Mouse (Mus musculus) heart, postnatal 0 days (tissue): ENCODE results near the gene Synrg. TPM values are rescaled to one million over a fixed set of nuclear protein-coding genes. Genes with fewer than 3 reads are reported as not detected.
A peak's percentile ranks its signal among the peaks of the same experiment; 100 is the strongest.

Experiments
- ATAC-seq: fragments of 200-750 bp; cut with Nextera tagmentation; 2 replicates; pipeline ENCODE4 v1.8.0; 2017; ENCODE audit warnings: low read depth, moderate number of reproducible peaks, moderate library complexity; ENCODE audit not compliant: insufficient read depth
- DNase-seq: peaks from one replicate; pipeline ENCODE4 v3.0.0-alpha.2; 2016; ENCODE audit warnings: low spot score
- H3K27ac ChIP-seq: fragments of 300-500 bp; sonication (generic); 2 replicates; pipeline ENCODE4 v1.5.1; 2014; ENCODE audit warnings: low read depth, mild to moderate bottlenecking
- H3K27me3 ChIP-seq: fragments of 300-500 bp; sonication (generic); 2 replicates; pipeline ENCODE4 v1.6.1; 2014; ENCODE audit warnings: low read length, mixed read lengths; ENCODE audit not compliant: control insufficient read depth, insufficient read depth
- H3K36me3 ChIP-seq: fragments of 300-500 bp; sonication (generic); replicated peaks from 2 replicates; pipeline ENCODE4 v1.6.1; 2014; ENCODE audit warnings: low read length, mixed read lengths; ENCODE audit not compliant: control insufficient read depth, insufficient read depth
- H3K4me1 ChIP-seq: fragments of 300-500 bp; sonication (generic); 2 replicates; pipeline ENCODE4 v1.6.1; 2014; ENCODE audit warnings: antibody characterized with exemption; ENCODE audit not compliant: control insufficient read depth, insufficient read depth
- H3K4me2 ChIP-seq: fragments of 300-500 bp; sonication (generic); 2 replicates; pipeline ENCODE4 v1.6.1; 2014; ENCODE audit warnings: low read depth, mild to moderate bottlenecking, low read length, moderate library complexity
- H3K4me3 ChIP-seq: fragments of 300-500 bp; sonication (generic); 2 replicates; pipeline ENCODE4 v1.5.1; 2014; ENCODE audit warnings: low read depth, low read length
- H3K9ac ChIP-seq: fragments of 300-500 bp; sonication (generic); replicated peaks from 2 replicates; pipeline ENCODE4 v1.6.1; 2014; ENCODE audit warnings: low read depth, low read length, mixed read lengths
- H3K9me3 ChIP-seq: fragments of 300-500 bp; sonication (generic); replicated peaks from 2 replicates; pipeline ENCODE4 v1.6.1; 2016; ENCODE audit warnings: low read length; ENCODE audit not compliant: control insufficient read depth
- CTCF ChIP-seq: IDR thresholded peaks from 2 replicates; pipeline ENCODE4 v1.5.1; 2016; ENCODE audit warnings: antibody characterized with exemption, control low read depth, low read depth
- EP300 ChIP-seq: IDR thresholded peaks from 2 replicates; pipeline ENCODE4 v1.6.1; 2016; ENCODE audit warnings: antibody characterized with exemption, low read depth
- WGBS: fragments of 180-500 bp; shearing (Covaris S2); extraction: QIAGEN DNeasy Blood & Tissue Kit; methylation state at CpG from one replicate; pipeline ENCODE4 v1.1.7; 2014; 5-methylcytosine and 5-hydroxymethylcytosine counted together
- polyA plus RNA-seq: library from polyadenylated mRNA; unstranded; fragments of >200 nt; fragmentation: Nextera tagmentation; extraction: Ambion mirVana; gene quantifications from 2 replicates; pipeline ENCODE4 v1.2.1, GENCODE M21; 2015
- total RNA-seq: library from RNA; depleted of rRNA; stranded (reverse); fragments of >200 nt; gene quantifications from 2 replicates; pipeline ENCODE4 v1.2.3, GENCODE M21; 2014; ENCODE audit warnings: low replicate concordance

The Synrg gene
- total and polyA plus RNA-seq, 2 experiments from 2014 or later: 5.0 to 8.9 TPM

DNA sequence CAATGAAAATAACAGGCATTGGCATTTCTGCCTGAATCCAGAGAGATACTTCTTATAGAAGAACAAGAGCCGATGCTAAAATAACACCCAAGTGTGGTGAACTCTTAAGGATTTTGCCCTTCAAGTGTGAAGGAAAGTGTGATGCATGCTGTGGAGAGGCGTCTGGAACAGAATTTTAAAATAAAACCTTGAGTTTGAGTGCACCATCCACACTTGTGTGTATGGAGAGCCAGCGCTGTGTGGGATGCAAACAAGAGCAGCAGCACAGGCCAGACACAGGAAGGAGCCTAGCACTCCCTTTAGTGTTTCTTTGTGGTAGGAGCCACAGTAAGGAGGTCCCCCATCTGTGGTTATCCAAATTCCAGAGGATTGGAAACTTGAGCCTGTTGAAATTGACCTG, 2.2 kb upstream of the Synrg start:
- Histone ChIP-seq H3K9ac (no peak overlapping the region), H3K4me1 (no peaks in the 10 kb centered on the region), H3K36me3 (peaks cover 52% of the 10 kb centered on the region), H3K4me2 (no peak overlapping the region), H3K27me3 (no peaks in the 10 kb centered on the region), H3K4me3 (no peak overlapping the region), H3K27ac (no peak overlapping the region), H3K9me3 (no peaks in the 10 kb centered on the region)
- WGBS: 86% methylated on average over 3 of the region's 3 CpGs
- ATAC-seq (no peak), DNase-seq (no peak)
- TF ChIP-seq EP300 (no peak), CTCF (no peak)

DNA sequence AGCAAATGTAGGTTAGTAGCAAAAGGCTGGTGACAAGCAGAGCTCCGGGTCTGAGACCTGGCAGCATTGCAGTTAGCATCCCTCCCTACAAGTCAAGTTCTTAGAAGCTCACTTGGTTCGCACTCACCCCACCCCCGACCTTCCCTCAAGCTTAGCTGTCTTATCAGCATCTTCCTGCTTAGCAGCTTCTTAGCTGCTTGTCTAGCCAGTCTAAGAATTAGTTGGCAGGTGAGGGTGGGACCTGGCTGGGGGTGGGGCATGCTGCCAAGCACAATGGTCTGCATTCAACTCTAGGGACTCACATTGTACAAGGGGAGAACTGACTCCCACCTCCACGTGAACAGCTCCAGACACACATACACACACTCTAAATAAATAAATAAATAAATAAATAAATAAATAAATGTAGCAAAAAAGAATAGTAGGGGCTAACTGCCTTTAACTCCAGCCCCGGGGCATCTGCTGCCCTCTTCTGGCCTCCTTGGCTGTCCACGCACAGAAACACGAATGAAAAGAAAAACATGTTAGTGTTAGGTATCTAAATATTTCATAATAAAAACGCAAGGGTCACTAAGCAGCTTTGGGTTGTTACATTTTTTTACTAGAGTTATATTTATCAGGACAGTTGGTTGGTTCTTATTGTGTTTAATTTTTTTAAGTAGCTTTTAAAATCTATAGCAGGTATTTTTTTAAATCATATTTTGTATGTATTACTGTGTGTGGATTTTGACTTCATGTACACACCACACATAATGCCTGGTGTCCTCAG, 3.4 kb downstream of the Synrg start:
- WGBS: 51% methylated on average over 8 of the region's 8 CpGs
- H3K4me2 ChIP-seq: no peak overlapping the region
- TF ChIP-seq CTCF (peak; percentile 13; the same call in 1 of the 2 replicates), EP300 (no peak)
- H3K4me1 ChIP-seq: no peaks in the 10 kb centered on the region
- H3K27ac ChIP-seq: no peak overlapping the region
- no peak overlapping the region for H3K9ac ChIP-seq
- H3K9me3 ChIP-seq: no peaks in the 10 kb centered on the region
- no peak for DNase-seq
- ATAC-seq: no peak
- no peaks in the 10 kb centered on the region for H3K27me3 ChIP-seq
- peaks cover 11% of the 10 kb centered on the region for H3K36me3 ChIP-seq
- no peak overlapping the region for H3K4me3 ChIP-seq

DNA sequence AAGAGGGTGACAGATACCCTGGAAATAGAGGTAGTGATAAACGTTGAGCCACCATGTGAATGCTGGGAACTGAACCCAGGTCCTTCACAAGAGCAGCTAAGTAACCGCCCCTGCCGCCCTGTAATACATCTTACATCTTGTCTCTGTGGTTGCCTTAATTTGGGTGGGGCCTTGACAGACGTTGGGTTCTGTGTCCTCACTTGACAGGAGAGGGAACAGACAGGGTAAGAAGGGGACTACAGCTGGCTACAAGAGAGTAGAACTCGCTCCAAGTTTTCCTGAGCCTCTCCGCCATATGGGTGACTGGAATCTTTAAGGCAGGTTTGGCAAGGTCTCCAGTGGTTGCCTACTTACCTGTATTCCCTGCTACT, 4.0 kb downstream of the Synrg start:
- Histone ChIP-seq H3K9ac (no peak overlapping the region), H3K4me2 (no peak overlapping the region), H3K36me3 (peaks cover 9% of the 10 kb centered on the region), H3K4me3 (no peak overlapping the region), H3K4me1 (no peaks in the 10 kb centered on the region), H3K9me3 (no peaks in the 10 kb centered on the region), H3K27me3 (no peaks in the 10 kb centered on the region), H3K27ac (no peak overlapping the region)
- no peak for TF ChIP-seq EP300
- no peak for TF ChIP-seq CTCF
- WGBS: 77% methylated on average over 6 of the region's 6 CpGs
- no peak for ATAC-seq
- no peak for DNase-seq

GRCm38 (mm10) chr11:83969040-83969439, 4.8 kb downstream of the Synrg start:
- 86% methylated on average over 3 of the region's 3 CpGs for WGBS
- H3K27ac ChIP-seq: no peak overlapping the region
- TF ChIP-seq EP300 (no peak), CTCF (no peak)
- ATAC-seq (no peak), DNase-seq (no peak)
- no peaks in the 10 kb centered on the region for H3K9me3 ChIP-seq
- H3K36me3 ChIP-seq: peaks cover 12% of the 10 kb centered on the region
- no peaks in the 10 kb centered on the region for H3K27me3 ChIP-seq
- H3K9ac ChIP-seq: no peak overlapping the region
- no peaks in the 10 kb centered on the region for H3K4me1 ChIP-seq
- no peak overlapping the region for H3K4me3 ChIP-seq
- no peak overlapping the region for H3K4me2 ChIP-seq

DNA sequence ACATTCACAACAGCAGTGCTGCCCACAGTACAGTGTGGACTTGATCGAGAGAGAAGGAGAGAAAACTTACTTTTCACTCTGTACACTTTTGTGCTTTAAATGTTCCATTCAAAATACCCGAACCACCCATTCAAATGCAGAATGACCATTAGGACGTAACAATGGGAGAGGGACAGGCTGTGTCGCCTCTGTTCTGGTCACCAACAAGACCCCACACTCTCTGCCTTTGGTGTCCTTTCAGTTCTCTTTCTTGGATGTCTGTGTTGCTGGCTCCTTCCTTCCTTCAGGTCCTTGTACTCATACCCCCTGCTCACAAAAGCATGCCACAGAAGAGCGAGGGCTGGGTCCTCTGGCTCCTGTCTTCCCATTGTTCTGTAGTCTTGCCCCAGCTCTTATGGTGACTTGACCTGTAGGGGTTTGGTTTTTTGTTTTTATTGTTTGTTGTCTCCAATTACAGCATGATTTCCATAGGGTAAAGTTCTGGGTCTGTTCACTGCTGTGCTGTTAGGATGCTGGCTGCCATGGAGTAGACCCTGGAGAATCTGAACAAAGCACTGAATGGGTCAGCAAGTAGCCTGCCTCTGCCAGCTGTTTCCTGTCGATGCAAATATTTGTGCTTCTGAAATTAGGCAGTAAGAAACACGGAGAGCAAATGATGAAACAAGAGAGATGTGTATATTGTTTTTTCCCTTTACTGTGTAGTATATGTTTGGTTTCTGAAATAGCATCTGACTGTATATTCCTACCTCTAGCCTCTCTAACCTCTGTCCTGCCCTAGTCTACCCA, 10.5 kb downstream of the Synrg start:
- WGBS: 79% methylated on average over 7 of the region's 7 CpGs
- Histone ChIP-seq H3K27ac (no peak overlapping the region), H3K4me3 (no peak overlapping the region), H3K9me3 (no peaks in the 10 kb centered on the region), H3K4me1 (no peaks in the 10 kb centered on the region), H3K4me2 (no peak overlapping the region), H3K27me3 (no peaks in the 10 kb centered on the region), H3K36me3 (peaks cover 49% of the 10 kb centered on the region), H3K9ac (no peak overlapping the region)
- ATAC-seq (no peak), DNase-seq (no peak)
- no peak for TF ChIP-seq EP300
- TF ChIP-seq CTCF: no peak

- TF ChIP-seq EP300 (no peak), CTCF (no peak)
- Histone ChIP-seq H3K4me1 (no peaks in the 10 kb centered on the region), H3K27ac (no peak overlapping the region), H3K9ac (no peak overlapping the region), H3K36me3 (peaks cover 57% of the 10 kb centered on the region), H3K27me3 (no peaks in the 10 kb centered on the region), H3K4me2 (no peak overlapping the region), H3K4me3 (no peak overlapping the region), H3K9me3 (no peaks in the 10 kb centered on the region)
- DNase-seq (no peak), ATAC-seq (no peak)
- WGBS: 88% methylated on average over 1 of the region's 1 CpGs
Measured at GRCm38 (mm10) chr11:83975488-83975887, 11.3 kb downstream of the Synrg start.
